Mouse (Mus musculus): ENCODE results near the gene Pank1. TPM values are rescaled to one million over a fixed set of nuclear protein-coding genes. Genes with fewer than 3 reads are reported as not detected.

Gene Pank1
- polyA plus RNA-seq, 1 experiment from 2014 or later = 14.1 TPM

MicroRNAs within 50 kb of the gene (microRNA counts, 519-probe panel; counts per million panel counts)
- microRNA mmu-miR-107 = 5,375 counts per million, percentile 77 among the panel's probes with 10 or more counts

Small RNA genes lying within 50 kb of the gene (microRNA-seq; reads per million reads assigned to microRNA genes)
- gene Mir107 = 1,394 reads per million, percentile 79 among the genes with 10 or more reads in this experiment

Other genes starting within 250 kb of the Pank1 start
- 0.23 and 0.35 TPM in 2 replicates for gene Ifit1bl2, start 238.7 kb downstream of the Pank1 start, polyA plus RNA-seq (2014; fragmentation: Nextera tagmentation; extraction: Ambion mirVana)
- gene Ifit1, start 238.6 kb downstream of the Pank1 start, polyA plus RNA-seq (2014; fragmentation: Nextera tagmentation; extraction: Ambion mirVana) = 0.21 TPM in 1 of 2 replicates, not detected in the other
- 0.88 and 2.8 TPM in 2 replicates for gene Slc16a12, start 132.2 kb downstream of the Pank1 start, polyA plus RNA-seq (2014; fragmentation: Nextera tagmentation; extraction: Ambion mirVana)
- 4.1 and 8.4 TPM in 2 replicates for gene Kif20b, start 42.9 kb upstream of the Pank1 start, polyA plus RNA-seq (2014; fragmentation: Nextera tagmentation; extraction: Ambion mirVana)

Data from neural tube, embryonic 14.5 days (tissue).